Mouse (Mus musculus) mammary gland, adult 2 months (tissue): ENCODE results near the gene Klk1b3. TPM values are rescaled to one million over a fixed set of nuclear protein-coding genes. Genes with fewer than 3 reads are reported as not detected.

Experiments used
- polyA plus RNA-seq: library from polyadenylated mRNA; depleted of rRNA; stranded (reverse); fragments of >200 nt; gene quantifications from 2 replicates; pipeline ENCODE4 v1.2.3, GENCODE M21; 2012; ENCODE audit warnings: low replicate concordance; rRNA removed

Klk1b3 gene
- polyA plus RNA-seq, result not detected in 2 replicates

GRCm38 (mm10) chr7:44197891-44198290, at the start of gene Klk1b3:
TSS of gene Klk1b3 (plus strand) at chr7:44198191.

GRCm38 (mm10) chr7:44187936-44188335, 10.1 kb upstream of the Klk1b3 start, which contains the start of gene Klk1b24:
TSS of gene Klk1b24 (plus strand) at chr7:44188236.

DNA sequence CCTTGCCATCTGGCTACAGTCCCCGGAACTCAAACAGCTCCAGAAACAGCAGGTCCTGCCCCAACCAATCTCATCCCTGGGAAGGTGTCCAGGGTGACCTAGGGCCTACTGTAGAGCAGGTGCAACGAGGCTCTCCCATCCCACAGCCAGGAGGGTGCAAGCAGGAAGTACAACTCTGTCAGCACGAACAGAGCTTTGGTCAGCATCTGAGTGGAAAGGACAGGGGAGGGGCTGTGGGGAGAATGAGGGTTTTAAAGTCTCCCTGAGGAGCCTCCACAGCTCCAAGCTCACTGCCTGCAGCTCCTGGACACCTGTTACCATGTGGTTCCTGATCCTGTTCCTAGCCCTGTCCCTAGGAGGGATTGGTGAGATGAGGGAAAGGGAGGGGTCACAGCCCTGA, 9.1 kb downstream of the Klk1b3 start, which contains the start of gene Klk1b4:
Gene Klk1b4, plus strand, starts transcription at position 301 of the 400 bp plus-strand sequence.

GRCm38 (mm10) chr7:44215645-44216044, 17.7 kb downstream of the Klk1b3 start, which contains the start of gene Klk1b5:
TSS of gene Klk1b5 (plus strand) at chr7:44215945.

GRCm38 (mm10) chr7:44225076-44225475, 27.1 kb downstream of the Klk1b3 start, which contains the start of gene Klk1:
TSS of gene Klk1 (plus strand) at chr7:44225360.

GRCm38 (mm10) chr7:44235909-44236308, 37.9 kb downstream of the Klk1b3 start, which contains the start of gene Gm36864:
TSS of gene Gm36864 (plus strand) at chr7:44236177.

GRCm38 (mm10) chr7:44246055-44246983, 48.3 kb downstream of the Klk1b3 start, which contains the start of the genes 1700028J19Rik and 2410002F23Rik:
TSS of gene 1700028J19Rik (minus strand) at chr7:44246695.
TSS of gene 2410002F23Rik (plus strand) at chr7:44246722.

Other genes with a start within 250 kb of the Klk1b3 start
- gene Klk1b8, start 247.5 kb upstream of the Klk1b3 start, polyA plus RNA-seq, result 0.14 TPM in 1 of 2 replicates, not detected in the other
- not detected in 2 replicates for gene Klk1b1, start 231.4 kb upstream of the Klk1b3 start, polyA plus RNA-seq
- gene Klk1b9, start 222.1 kb upstream of the Klk1b3 start, polyA plus RNA-seq, result not detected in 2 replicates
- 0.14 TPM in 1 of 2 replicates, not detected in the other for gene Klk1b11, start 202.3 kb upstream of the Klk1b3 start, polyA plus RNA-seq
- gene Klk1b26, start 186.0 kb upstream of the Klk1b3 start, polyA plus RNA-seq, result 0.09 TPM in 1 of 2 replicates, not detected in the other
- 1.4 and 3.0 TPM in 2 replicates for gene Klk1b27, start 145.9 kb upstream of the Klk1b3 start, polyA plus RNA-seq
- not detected in 2 replicates for gene Klk1b21, start 95.9 kb upstream of the Klk1b3 start, polyA plus RNA-seq
- not detected in 2 replicates for gene Klk1b22, start 85.5 kb upstream of the Klk1b3 start, polyA plus RNA-seq
- gene Klk1b16, start 61.4 kb upstream of the Klk1b3 start, polyA plus RNA-seq, result not detected in 2 replicates
- gene Klk1b24, start 10.0 kb upstream of the Klk1b3 start, polyA plus RNA-seq, result not detected in 2 replicates
- gene Klk1b4, start 9.2 kb downstream of the Klk1b3 start, polyA plus RNA-seq, result not detected in 2 replicates
- not detected in 2 replicates for gene Klk1b5, start 17.8 kb downstream of the Klk1b3 start, polyA plus RNA-seq
- gene Klk1, start 27.2 kb downstream of the Klk1b3 start, polyA plus RNA-seq, result 5.2 and 8.6 TPM in 2 replicates
- gene Gm36864, start 38.0 kb downstream of the Klk1b3 start, polyA plus RNA-seq, result not detected in 2 replicates
- 1.3 and 2.7 TPM in 2 replicates for gene 1700028J19Rik, start 48.5 kb downstream of the Klk1b3 start, polyA plus RNA-seq
- gene 2410002F23Rik, start 48.5 kb downstream of the Klk1b3 start, polyA plus RNA-seq, result 75.6 and 148 TPM in 2 replicates
- gene Acp4, start 59.2 kb downstream of the Klk1b3 start, polyA plus RNA-seq, result not detected in 2 replicates
- not detected in 2 replicates for gene Gm15517, start 63.3 kb downstream of the Klk1b3 start, polyA plus RNA-seq
- gene Clec11a, start 108.7 kb downstream of the Klk1b3 start, polyA plus RNA-seq, result 4.7 and 10.7 TPM in 2 replicates
- 0.89 and 3.2 TPM in 2 replicates for gene Shank1, start 112.1 kb downstream of the Klk1b3 start, polyA plus RNA-seq
- gene Syt3, start 185.9 kb downstream of the Klk1b3 start, polyA plus RNA-seq, result 5.9 and 7.8 TPM in 2 replicates
- gene 1700008O03Rik, start 187.6 kb downstream of the Klk1b3 start, polyA plus RNA-seq, result 0.94 and 1.2 TPM in 2 replicates
- gene Lrrc4b, start 230.8 kb downstream of the Klk1b3 start, polyA plus RNA-seq, result 0.72 and 1.2 TPM in 2 replicates